ENCODE assay signal across 21 mouse cellular contexts in genomic region chr7:70839190-70839589, GRCm38 (mm10).
"Had no signal": no experiment of that assay in that cellular context is flagged by ENCODE, and none has a peak within 500 bp of the region (broad histone marks: within the 10 kb centered on the region; RNA-seq: fewer than 3 reads in every experiment).

No protein-coding gene starts in this region.

- H3K27ac ChIP-seq: hindbrain, embryonic 14.5 days; hindbrain, postnatal 0 days; limb, embryonic 12.5 days; limb, embryonic 15.5 days; liver, embryonic 14.5 days; midbrain, embryonic 12.5 days; midbrain, embryonic 15.5 days; neural tube, embryonic 12.5 days; neural tube, embryonic 15.5 days; stomach, embryonic 15.5 days had no signal

- ATAC-seq: hindbrain, postnatal 0 days; inflammation-experienced regulatory T-cells, adult 6 months; intestine, embryonic 16.5 days; liver, postnatal 0 days; midbrain, embryonic 15.5 days had no signal

- H3K27me3 ChIP-seq: limb, embryonic 12.5 days; limb, embryonic 15.5 days; megakaryocyte, embryonic 14.5 days; midbrain, embryonic 12.5 days; midbrain, embryonic 15.5 days; neural tube, embryonic 12.5 days; neural tube, embryonic 15.5 days; stomach, embryonic 15.5 days had no signal

- H3K36me3 ChIP-seq: limb, embryonic 12.5 days; limb, embryonic 15.5 days; midbrain, embryonic 12.5 days; midbrain, embryonic 15.5 days; neural tube, embryonic 12.5 days; neural tube, embryonic 15.5 days; stomach, embryonic 15.5 days had no signal

- H3K4me2 ChIP-seq: hindbrain, embryonic 14.5 days; limb, embryonic 12.5 days; limb, embryonic 15.5 days; liver, embryonic 11.5 days; midbrain, embryonic 12.5 days; midbrain, embryonic 15.5 days; neural tube, embryonic 12.5 days; neural tube, embryonic 15.5 days; stomach, embryonic 15.5 days had no signal

- DNase-seq: left cerebral cortex, postnatal 4 days; liver, postnatal 0 days; lung, postnatal 36 days; right cerebral cortex, adult 18-20 months; right cerebral cortex, postnatal 25 days; spleen, adult 18-20 months; thymus, postnatal 25 days had no signal

- H3K4me1 ChIP-seq: megakaryocyte, embryonic 14.5 days; midbrain, embryonic 12.5 days; midbrain, embryonic 15.5 days; neural tube, embryonic 15.5 days; stomach, embryonic 15.5 days had no signal

- H3K4me3 ChIP-seq: limb, embryonic 12.5 days; limb, embryonic 15.5 days; megakaryocyte, embryonic 14.5 days; midbrain, embryonic 12.5 days; midbrain, embryonic 15.5 days; neural tube, embryonic 12.5 days; neural tube, embryonic 15.5 days; stomach, embryonic 15.5 days had no signal

- H3K9ac ChIP-seq: hindbrain, embryonic 14.5 days; limb, embryonic 12.5 days; limb, embryonic 15.5 days; liver, embryonic 14.5 days; liver, postnatal 0 days; midbrain, embryonic 12.5 days; midbrain, embryonic 15.5 days; neural tube, embryonic 12.5 days; neural tube, embryonic 15.5 days; stomach, embryonic 15.5 days had no signal

- H3K9me3 ChIP-seq: limb, embryonic 12.5 days; limb, embryonic 15.5 days; midbrain, embryonic 12.5 days; midbrain, embryonic 15.5 days; neural tube, embryonic 12.5 days; neural tube, embryonic 15.5 days; stomach, embryonic 15.5 days had no signal
